Mouse (Mus musculus) erythroblast, embryonic 14.5 days (primary cell): Measurements from ENCODE around the gene Drap1.

Experiments
- GATA1 ChIP-seq: IDR thresholded peaks from 2 replicates; pipeline ENCODE4 v1.6.1; 2012; ENCODE audit warnings: low read length, inconsistent platforms, mixed read lengths
- TAL1 ChIP-seq: IDR thresholded peaks from 3 replicates; pipeline ENCODE4 v1.6.1; 2012; ENCODE audit warnings: low read length, inconsistent platforms, mixed read lengths

GRCm38 (mm10) chr19:5407133-5407532, 17.6 kb downstream of the Drap1 start:
- no peak for TF ChIP-seq TAL1
- TF ChIP-seq GATA1, result no peak
